Mouse (Mus musculus) intestine, embryonic 16.5 days (tissue): ENCODE data around the gene Gm20716. TPM values are rescaled to one million over a fixed set of nuclear protein-coding genes. Genes with fewer than 3 reads are reported as not detected.

Experiments used
- ATAC-seq: fragments of 200-750 bp; cut with Nextera tagmentation; 2 replicates; pipeline ENCODE4 v1.8.0; 2017; ENCODE audit warnings: moderate TSS enrichment, moderate library complexity
- H3K27ac ChIP-seq: fragments of 300-500 bp; sonication (generic); 2 replicates; pipeline ENCODE4 v1.5.1; 2014; ENCODE audit warnings: mild to moderate bottlenecking, low read length
- H3K27me3 ChIP-seq: fragments of 300-500 bp; sonication (generic); replicated peaks from 2 replicates; pipeline ENCODE4 v1.6.1; 2014; ENCODE audit warnings: low read length, control low read depth, mixed read lengths; ENCODE audit not compliant: control insufficient read depth, insufficient read depth
- H3K36me3 ChIP-seq: fragments of 300-500 bp; sonication (generic); 2 replicates; pipeline ENCODE4 v1.6.1; 2014; ENCODE audit warnings: low read length, control low read depth; ENCODE audit not compliant: control insufficient read depth, insufficient read depth
- H3K4me1 ChIP-seq: fragments of 300-500 bp; sonication (generic); 2 replicates; pipeline ENCODE4 v1.6.1; 2014; ENCODE audit warnings: low read length, control low read depth, mixed read lengths; ENCODE audit not compliant: control insufficient read depth, insufficient read depth
- H3K4me2 ChIP-seq: fragments of 300-500 bp; sonication (generic); 2 replicates; pipeline ENCODE4 v1.6.1; 2014; ENCODE audit warnings: low read depth, low read length, control low read depth
- H3K4me3 ChIP-seq: fragments of 300-500 bp; sonication (generic); 2 replicates; pipeline ENCODE4 v1.5.1; 2014; ENCODE audit warnings: mild to moderate bottlenecking, low read length
- H3K9ac ChIP-seq: fragments of 300-500 bp; sonication (generic); 2 replicates; pipeline ENCODE4 v1.6.1; 2014; ENCODE audit warnings: low read depth, low read length
- H3K9me3 ChIP-seq: fragments of 300-500 bp; sonication (generic); 2 replicates; pipeline ENCODE4 v1.6.1; 2016; ENCODE audit warnings: low read length, control low read depth; ENCODE audit not compliant: control insufficient read depth
- WGBS: fragments of 180-500 bp; shearing (Covaris S2); extraction: QIAGEN DNeasy Blood & Tissue Kit; methylation state at CpG from one replicate; pipeline ENCODE4 v1.1.7; 2014; 5-methylcytosine and 5-hydroxymethylcytosine counted together
- polyA plus RNA-seq: library from polyadenylated mRNA; unstranded; fragments of >200 nt; fragmentation: Nextera tagmentation; extraction: Ambion mirVana; gene quantifications from 2 replicates; pipeline ENCODE4 v1.2.1, GENCODE M21; 2015

Gene Gm20716
- polyA plus RNA-seq: 8.5 and 10.2 TPM in 2 replicates

GRCm38 (mm10) chr2:168230026-168230728 is at the start of gene Gm20716, which contains the start of the genes Dpm1 and Mocs3:
Gm20716 (minus strand) TSS chr2:168230364.
Dpm1 (minus strand) TSS chr2:168230591.
Mocs3 (plus strand) TSS chr2:168230622.
- under 1% methylated on average over 66 of the region's 73 CpGs for WGBS
- Histone ChIP-seq H3K9ac (peak within 1 kb of the TSS; percentile 94), H3K4me3 (peak within 1 kb of the TSS; percentile 85), H3K27me3 (no peaks in the 10 kb centered on the region), H3K9me3 (no peaks in the 10 kb centered on the region), H3K27ac (peak within 1 kb of the TSS; percentile 83), H3K4me1 (peaks cover 30% of the 10 kb centered on the region), H3K36me3 (0 out of 2 replicates have a peak, but pooled peaks cover 8% of the 10 kb centered on the region), H3K4me2 (peak within 1 kb of the TSS; percentile 98)
- peak; percentile 88 for ATAC-seq

GRCm38 (mm10) chr2:168274374-168274935 is 44.3 kb upstream of the Gm20716 start:
- no peak overlapping the region for H3K4me3 ChIP-seq
- ATAC-seq: 0 out of 2 replicates have a peak, but pooled peaks have one; percentile 13
- H3K36me3 ChIP-seq: no peaks in the 10 kb centered on the region
- H3K9ac ChIP-seq: no peak overlapping the region
- no peaks in the 10 kb centered on the region for H3K4me1 ChIP-seq
- no peak overlapping the region for H3K27ac ChIP-seq
- H3K27me3 ChIP-seq: peaks cover 17% of the 10 kb centered on the region
- WGBS: 11% methylated on average over 11 of the region's 11 CpGs
- no peak overlapping the region for H3K4me2 ChIP-seq
- no peaks in the 10 kb centered on the region for H3K9me3 ChIP-seq

- Histone ChIP-seq H3K9ac (no peak overlapping the region), H3K27me3 (0 out of 2 replicates have a peak, but pooled peaks cover 9% of the 10 kb centered on the region), H3K9me3 (no peaks in the 10 kb centered on the region), H3K4me1 (no peaks in the 10 kb centered on the region), H3K4me3 (no peak overlapping the region), H3K27ac (no peak overlapping the region), H3K4me2 (no peak overlapping the region), H3K36me3 (no peaks in the 10 kb centered on the region)
- 43% methylated on average over 9 of the region's 9 CpGs for WGBS
- ATAC-seq: no peak
These were observed 43.2 kb upstream of the Gm20716 start for GRCm38 (mm10) chr2:168273387-168273786.

GRCm38 (mm10) chr2:168268033-168268432 is 37.9 kb upstream of the Gm20716 start:
- Histone ChIP-seq H3K36me3 (no peaks in the 10 kb centered on the region), H3K9ac (no peak overlapping the region), H3K4me1 (no peaks in the 10 kb centered on the region), H3K27ac (no peak overlapping the region), H3K9me3 (no peaks in the 10 kb centered on the region), H3K27me3 (no peaks in the 10 kb centered on the region; the same call in 1 of the 2 replicates), H3K4me3 (peak overlapping the region; percentile 10), H3K4me2 (0 out of 2 replicates have a peak overlapping the region, but pooled peaks have one; percentile 10)
- no peak for ATAC-seq
- 35% methylated on average over 7 of the region's 7 CpGs for WGBS

- H3K9ac ChIP-seq: no peak overlapping the region
- no peaks in the 10 kb centered on the region for H3K36me3 ChIP-seq
- no peak overlapping the region for H3K4me2 ChIP-seq
- H3K9me3 ChIP-seq: no peaks in the 10 kb centered on the region
- H3K4me1 ChIP-seq: no peaks in the 10 kb centered on the region
- WGBS: 88% methylated on average over 10 of the region's 10 CpGs
- no peak overlapping the region for H3K27ac ChIP-seq
- no peak overlapping the region for H3K4me3 ChIP-seq
- ATAC-seq: no peak
- H3K27me3 ChIP-seq: no peaks in the 10 kb centered on the region; the same call in 1 of the 2 replicates
These were observed 30.7 kb upstream of the Gm20716 start for GRCm38 (mm10) chr2:168260900-168261299.

GRCm38 (mm10) chr2:168260124-168260523 is 30.0 kb upstream of the Gm20716 start:
- no peaks in the 10 kb centered on the region; the same call in 1 of the 2 replicates for H3K27me3 ChIP-seq
- H3K27ac ChIP-seq: no peak overlapping the region
- no peak for ATAC-seq
- no peaks in the 10 kb centered on the region for H3K36me3 ChIP-seq
- WGBS: 76% methylated on average over 3 of the region's 3 CpGs
- no peaks in the 10 kb centered on the region for H3K4me1 ChIP-seq
- no peak overlapping the region for H3K4me3 ChIP-seq
- no peak overlapping the region for H3K4me2 ChIP-seq
- H3K9ac ChIP-seq: no peak overlapping the region
- H3K9me3 ChIP-seq: no peaks in the 10 kb centered on the region

DNA sequence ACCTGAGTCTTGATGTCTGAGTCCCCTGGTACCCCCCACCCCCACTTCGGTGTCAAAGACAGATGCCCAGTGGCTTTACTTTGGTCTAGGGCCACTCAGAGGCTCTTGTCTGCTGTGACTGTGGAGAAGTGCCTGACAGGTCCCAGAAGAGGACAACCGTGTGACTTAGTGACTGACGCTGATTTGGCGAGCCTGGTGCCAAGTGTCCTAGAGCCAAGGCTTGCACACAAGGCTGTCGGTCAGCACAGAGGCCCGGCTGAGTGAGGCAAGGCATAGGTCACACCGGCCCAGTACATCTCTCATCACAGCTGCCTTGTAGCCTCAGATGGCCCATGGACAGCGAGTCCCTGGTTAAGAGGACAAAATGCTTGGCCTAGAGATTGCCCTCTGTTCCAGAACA is 28.9 kb upstream of the Gm20716 start:
- Histone ChIP-seq H3K27ac (no peak overlapping the region), H3K27me3 (no peaks in the 10 kb centered on the region; the same call in 1 of the 2 replicates)
- 88% methylated on average over 8 of the region's 8 CpGs for WGBS

DNA sequence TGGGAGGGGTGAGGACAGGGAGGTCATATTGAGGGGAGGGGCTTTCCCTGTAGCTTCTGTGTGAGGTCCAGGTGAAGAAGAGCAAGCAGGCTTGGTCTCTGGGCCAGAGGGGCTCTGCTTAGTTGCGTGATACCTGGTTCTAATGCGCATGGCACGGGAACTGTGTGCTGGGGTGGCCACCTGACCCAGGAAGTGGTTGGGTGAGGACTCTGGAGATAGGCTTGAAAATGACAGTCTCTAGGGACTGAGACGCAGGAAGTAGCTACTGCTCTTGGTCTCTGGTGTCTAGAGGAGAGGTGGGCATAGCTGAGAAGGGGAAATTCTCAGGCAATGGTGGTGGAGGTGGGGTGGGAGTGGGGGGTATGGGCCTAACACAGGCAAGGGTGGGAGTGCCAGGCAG is 27.0 kb upstream of the Gm20716 start:
- 87% methylated on average over 4 of the region's 4 CpGs for WGBS
- Histone ChIP-seq H3K27ac (no peak overlapping the region), H3K27me3 (no peaks in the 10 kb centered on the region), H3K4me2 (no peak overlapping the region), H3K9me3 (no peaks in the 10 kb centered on the region), H3K9ac (no peak overlapping the region), H3K36me3 (no peaks in the 10 kb centered on the region), H3K4me3 (no peak overlapping the region), H3K4me1 (no peaks in the 10 kb centered on the region)
- no peak for ATAC-seq

More for the DNA sequence above, 28.9 kb upstream of the Gm20716 start:
- H3K9ac ChIP-seq: no peak overlapping the region
- H3K9me3 ChIP-seq: no peaks in the 10 kb centered on the region
- no peaks in the 10 kb centered on the region for H3K4me1 ChIP-seq
- H3K4me2 ChIP-seq: no peak overlapping the region
- H3K36me3 ChIP-seq: no peaks in the 10 kb centered on the region
- ATAC-seq: no peak
- no peak overlapping the region for H3K4me3 ChIP-seq

GRCm38 (mm10) chr2:168256506-168256905 is 26.3 kb upstream of the Gm20716 start:
- H3K4me1 ChIP-seq: no peaks in the 10 kb centered on the region
- H3K9ac ChIP-seq: no peak overlapping the region
- H3K36me3 ChIP-seq: no peaks in the 10 kb centered on the region
- H3K9me3 ChIP-seq: no peaks in the 10 kb centered on the region
- 48% methylated on average over 3 of the region's 3 CpGs for WGBS
- H3K27ac ChIP-seq: no peak overlapping the region
- no peak for ATAC-seq
- no peaks in the 10 kb centered on the region for H3K27me3 ChIP-seq
- H3K4me3 ChIP-seq: no peak overlapping the region
- no peak overlapping the region for H3K4me2 ChIP-seq
